Mouse (Mus musculus): ENCODE measurements at regions not wholly inside any gene's neighbourhood (a gene's known extent, or its start where the extent isn't known, plus 50 kb on each side); places are given as distances from the start of the nearest gene placed in this dataset.

- in situ Hi-C loops (cut with MboI; ENCODE audit: low sequenced_read_pairs) = no loop called here
Observed at GRCm38 (mm10) chr6:31995977-31996376, 54.1 kb upstream of the 1700012A03Rik start.

GRCm38 (mm10) chr6:31995249-31995648 is 54.8 kb upstream of the 1700012A03Rik start:
- in situ Hi-C loops (cut with MboI; ENCODE audit: low sequenced_read_pairs) = no loop called here

- in situ Hi-C loops (cut with MboI; ENCODE audit: low sequenced_read_pairs) = no loop called here
Observed at GRCm38 (mm10) chr6:31985698-31986097, 64.3 kb upstream of the 1700012A03Rik start.

- in situ Hi-C loops (cut with MboI; ENCODE audit: low sequenced_read_pairs) = no loop called here
Observed at GRCm38 (mm10) chr6:31976705-31977104, 73.3 kb upstream of the 1700012A03Rik start.

- in situ Hi-C loops (cut with MboI; ENCODE audit: low sequenced_read_pairs) = no loop called here
Observed at GRCm38 (mm10) chr6:31948063-31948481, 102.0 kb upstream of the 1700012A03Rik start.

- in situ Hi-C loops (cut with MboI; ENCODE audit: low sequenced_read_pairs) = no loop called here
Observed at GRCm38 (mm10) chr6:31946572-31946971, 103.5 kb upstream of the 1700012A03Rik start.

- in situ Hi-C loops (cut with MboI; ENCODE audit: low sequenced_read_pairs) = no loop called here
Observed at GRCm38 (mm10) chr6:31945347-31945746, 104.7 kb upstream of the 1700012A03Rik start.

GRCm38 (mm10) chr6:31944546-31944945 is 105.5 kb upstream of the 1700012A03Rik start:
- in situ Hi-C loops (cut with MboI; ENCODE audit: low sequenced_read_pairs) = no loop called here

- in situ Hi-C loops (cut with MboI; ENCODE audit: low sequenced_read_pairs) = no loop called here
Observed at GRCm38 (mm10) chr6:31942696-31943095, 107.3 kb upstream of the 1700012A03Rik start.

- in situ Hi-C loops (cut with MboI; ENCODE audit: low sequenced_read_pairs) = loop anchor here (10.0 kb wide), 1 partner anchor 646 kb away; the partner anchor contains the start of gene Plxna4
Observed at GRCm38 (mm10) chr6:31938216-31938814, 111.7 kb upstream of the 1700012A03Rik start.

- in situ Hi-C loops (cut with MboI; ENCODE audit: low sequenced_read_pairs) = loop anchor here (10.0 kb wide), 1 partner anchor 648 kb away; the partner anchor contains the start of gene Plxna4
Observed at GRCm38 (mm10) chr6:31937146-31937545, 112.9 kb upstream of the 1700012A03Rik start.

- in situ Hi-C loops (cut with MboI; ENCODE audit: low sequenced_read_pairs) = loop anchor here (10.0 kb wide), 1 partner anchor 650 kb away; the partner anchor contains the start of gene Plxna4
Observed at GRCm38 (mm10) chr6:31934826-31935225, 115.2 kb upstream of the 1700012A03Rik start.

GRCm38 (mm10) chr6:31933956-31934355 is 116.1 kb upstream of the 1700012A03Rik start:
- in situ Hi-C loops (cut with MboI; ENCODE audit: low sequenced_read_pairs) = loop anchor here (10.0 kb wide), 1 partner anchor 651 kb away; the partner anchor contains the start of gene Plxna4

GRCm38 (mm10) chr6:31933364-31933763 is 116.7 kb upstream of the 1700012A03Rik start:
- in situ Hi-C loops (cut with MboI; ENCODE audit: low sequenced_read_pairs) = loop anchor here (10.0 kb wide), 1 partner anchor 651 kb away; the partner anchor contains the start of gene Plxna4

- in situ Hi-C loops (cut with MboI; ENCODE audit: low sequenced_read_pairs) = loop anchor here (10.0 kb wide), 1 partner anchor 654 kb away; the partner anchor contains the start of gene Plxna4
Observed at GRCm38 (mm10) chr6:31931116-31931515, 118.9 kb upstream of the 1700012A03Rik start.

- in situ Hi-C loops (cut with MboI; ENCODE audit: low sequenced_read_pairs) = no loop called here
Observed at GRCm38 (mm10) chr6:31929165-31929564, 120.9 kb upstream of the 1700012A03Rik start.

GRCm38 (mm10) chr6:31927181-31927580 is 122.9 kb upstream of the 1700012A03Rik start:
- in situ Hi-C loops (cut with MboI; ENCODE audit: low sequenced_read_pairs) = no loop called here

GRCm38 (mm10) chr6:31924669-31925046 is 125.4 kb upstream of the 1700012A03Rik start:
- in situ Hi-C loops (cut with MboI; ENCODE audit: low sequenced_read_pairs) = no loop called here

GRCm38 (mm10) chr6:31923951-31924668 is 125.9 kb upstream of the 1700012A03Rik start:
- in situ Hi-C loops (cut with MboI; ENCODE audit: low sequenced_read_pairs) = no loop called here

- in situ Hi-C loops (cut with MboI; ENCODE audit: low sequenced_read_pairs) = no loop called here
Observed at GRCm38 (mm10) chr6:31921561-31922152, 128.4 kb upstream of the 1700012A03Rik start.

- in situ Hi-C loops (cut with MboI; ENCODE audit: low sequenced_read_pairs) = no loop called here
Observed at GRCm38 (mm10) chr6:31917411-31918131, 132.5 kb upstream of the 1700012A03Rik start.

Data from CH12F3 (cell line).